ENCODE assay signal across 6 mouse cellular contexts in the genomic region with DNA sequence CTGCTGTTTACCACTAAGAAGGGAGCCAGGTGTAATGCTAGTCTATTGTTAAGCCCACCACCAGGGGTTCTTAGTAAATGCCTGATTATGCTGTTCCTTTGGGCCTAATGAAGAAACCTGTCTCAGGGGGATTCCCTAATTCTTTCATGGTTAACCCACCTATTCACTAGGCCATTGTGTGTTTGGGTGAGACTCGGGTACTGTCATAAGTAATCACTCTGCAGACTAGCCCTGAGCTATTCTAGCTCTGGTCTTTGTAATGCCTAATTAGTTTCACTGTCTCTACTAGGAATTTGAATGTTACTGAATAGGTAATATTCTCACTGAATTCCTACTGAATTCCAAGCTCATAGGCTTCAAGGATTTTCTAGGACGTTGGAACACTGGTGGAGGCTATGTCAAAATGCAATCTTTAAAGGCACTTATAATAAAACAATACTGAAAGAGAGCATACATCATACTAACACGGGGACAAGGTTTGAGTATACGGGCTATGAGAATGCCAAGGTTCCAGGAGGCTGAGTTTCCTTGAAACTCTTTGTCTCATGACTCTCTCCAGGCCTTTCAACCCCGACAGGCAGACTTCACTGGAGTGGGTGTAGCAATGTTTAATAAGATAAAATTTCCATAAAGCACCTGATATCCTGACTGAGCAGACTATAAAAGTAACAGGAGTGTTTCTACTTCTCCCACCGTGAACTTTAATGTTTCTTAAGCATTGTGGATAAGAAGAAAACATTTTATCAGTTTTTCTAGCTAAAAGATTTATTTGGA.
DNase-seq lines count a peak whose midpoint lies in the region; ATAC-seq and TF ChIP-seq lines count a peak whose summit lies in the region.
"Not testable (repeated sequence)": the region's sequence is repeated elsewhere in the genome, so short reads cannot be mapped to it uniquely, and the experiment has no call there.

No protein-coding gene starts in this region.

- 0 out of 2 replicates have a peak, but pooled peaks have one; percentile 46 for ATAC-seq in hindbrain, embryonic 11.5 days (ENCODE audit: low FRiP score)
- ATAC-seq in midbrain, embryonic 13.5 days: peak; percentile 85
- peak; percentile 44; the same call in 1 of the 2 replicates for ATAC-seq in neural tube, embryonic 12.5 days (ENCODE audit: low FRiP score, low read depth)

- TF ChIP-seq EP300 in ES-Bruce4 (IDR thresholded peaks at IDR 0.05; ENCODE audit: insufficient read depth, low read depth, low read length): 0 out of 2 replicates have a peak, but pooled peaks have one; percentile 30

- TF ChIP-seq POLR2A in ES-Bruce4 (IDR thresholded peaks at IDR 0.05; ENCODE audit: insufficient read depth, low read length): not testable (repeated sequence)

- H3K36me3 ChIP-seq in ES-Bruce4 (ENCODE audit: control insufficient read depth, insufficient read depth, low read length, poor library complexity, severe bottlenecking); hindbrain, embryonic 11.5 days (ENCODE audit: control insufficient read depth, insufficient read depth, low read length); midbrain, embryonic 13.5 days; neural tube, embryonic 12.5 days: not testable (repeated sequence)

- H3K4me3 ChIP-seq in ES-Bruce4 (ENCODE audit: low read depth, low read length); hindbrain, embryonic 11.5 days (ENCODE audit: low read depth, low read length); midbrain, embryonic 13.5 days (replicated peaks); neural tube, embryonic 12.5 days: not testable (repeated sequence)

- H3K27ac ChIP-seq in ES-Bruce4 (ENCODE audit: insufficient read depth, low read length): 0 out of 2 replicates have a peak overlapping the region, but pooled peaks have one; percentile 51
- H3K27ac ChIP-seq in hindbrain, embryonic 11.5 days (ENCODE audit: low read depth, low read length); neural tube, embryonic 12.5 days: not testable (repeated sequence)
- peak overlapping the region; percentile 47 for H3K27ac ChIP-seq in midbrain, embryonic 13.5 days

- H3K9me3 ChIP-seq in ES-Bruce4 (replicated peaks; ENCODE audit: control insufficient read depth, insufficient read depth, low read length, poor library complexity, severe bottlenecking); hindbrain, embryonic 11.5 days (ENCODE audit: control insufficient read depth, low read length); midbrain, embryonic 13.5 days; neural tube, embryonic 12.5 days: not testable (repeated sequence)

- H3K9ac ChIP-seq in ES-Bruce4 (ENCODE audit: low read depth, poor library complexity, severe bottlenecking); hindbrain, embryonic 11.5 days (ENCODE audit: low read depth, low read length); midbrain, embryonic 13.5 days (replicated peaks); neural tube, embryonic 12.5 days: not testable (repeated sequence)

- 42% methylated on average over 6 of the region's 6 CpGs for WGBS in hindbrain, embryonic 11.5 days
- 24% methylated on average over 6 of the region's 6 CpGs for WGBS in midbrain, embryonic 13.5 days
- WGBS in neural tube, embryonic 12.5 days: 40% methylated on average over 6 of the region's 6 CpGs

- DNase-seq in Muller cell, postnatal 12 days (ENCODE audit: inconsistent ontology term): peak; percentile 34
- DNase-seq in ZHBTc4 (ENCODE audit: low read depth, low spot score): peak; percentile 77
- DNase-seq in hindbrain, embryonic 11.5 days (ENCODE audit: low spot score): not testable (repeated sequence)

- H3K27me3 ChIP-seq in ES-Bruce4 (ENCODE audit: control insufficient read depth, insufficient read depth, low read length, poor library complexity, severe bottlenecking); hindbrain, embryonic 11.5 days (ENCODE audit: control insufficient read depth, insufficient read depth, low read length); midbrain, embryonic 13.5 days; neural tube, embryonic 12.5 days (replicated peaks): not testable (repeated sequence)

- H3K4me1 ChIP-seq in ES-Bruce4 (ENCODE audit: control insufficient read depth, insufficient read depth, low read length); hindbrain, embryonic 11.5 days (replicated peaks; ENCODE audit: control insufficient read depth, insufficient read depth, low read length); midbrain, embryonic 13.5 days (replicated peaks); neural tube, embryonic 12.5 days: not testable (repeated sequence)

- H3K4me2 ChIP-seq in hindbrain, embryonic 11.5 days (replicated peaks; ENCODE audit: low read depth, low read length); midbrain, embryonic 13.5 days (replicated peaks); neural tube, embryonic 12.5 days (replicated peaks): not testable (repeated sequence)

- TF ChIP-seq CTCF in ES-Bruce4 (IDR thresholded peaks at IDR 0.05; ENCODE audit: low read depth, low read length): not testable (repeated sequence)
